Mouse (Mus musculus) limb, embryonic 15.5 days (tissue): ENCODE results near the gene Vps11. TPM values are rescaled to one million over a fixed set of nuclear protein-coding genes. Genes with fewer than 3 reads are reported as not detected.
"Not testable (repeated sequence)": the region's sequence is repeated elsewhere in the genome, so short reads cannot be mapped to it uniquely, and the experiment has no call there.

Source experiments
- ATAC-seq: fragments of 200-750 bp; cut with Nextera tagmentation; 2 replicates; pipeline ENCODE4 v1.8.0; 2017; ENCODE audit warnings: low read depth, moderate TSS enrichment; ENCODE audit not compliant: insufficient number of reproducible peaks, low FRiP score, low TSS enrichment
- H3K27ac ChIP-seq: fragments of 300-500 bp; sonication (generic); 2 replicates; pipeline ENCODE4 v1.5.1; 2015; ENCODE audit warnings: moderate library complexity, mild to moderate bottlenecking, inconsistent platforms
- H3K27me3 ChIP-seq: fragments of 300-500 bp; sonication (generic); 2 replicates; pipeline ENCODE4 v1.6.1; 2015; ENCODE audit warnings: inconsistent platforms
- H3K36me3 ChIP-seq: fragments of 300-500 bp; sonication (generic); 2 replicates; pipeline ENCODE4 v1.6.1; 2015; ENCODE audit warnings: inconsistent platforms
- H3K4me1 ChIP-seq: fragments of 300-500 bp; sonication (generic); 2 replicates; pipeline ENCODE4 v1.6.1; 2015; ENCODE audit warnings: inconsistent platforms
- H3K4me2 ChIP-seq: fragments of 300-500 bp; sonication (generic); 2 replicates; pipeline ENCODE4 v1.6.1; 2015; ENCODE audit warnings: mild to moderate bottlenecking, inconsistent platforms
- H3K4me3 ChIP-seq: fragments of 300-500 bp; sonication (generic); 2 replicates; pipeline ENCODE4 v1.5.1; 2015; ENCODE audit warnings: mild to moderate bottlenecking, inconsistent platforms
- H3K9ac ChIP-seq: fragments of 300-500 bp; sonication (generic); 2 replicates; pipeline ENCODE4 v1.6.1; 2015; ENCODE audit warnings: inconsistent platforms
- H3K9me3 ChIP-seq: fragments of 300-500 bp; sonication (generic); 2 replicates; pipeline ENCODE4 v1.6.1; 2016; ENCODE audit warnings: inconsistent platforms
- WGBS: fragments of 180-500 bp; shearing (Covaris S2); methylation state at CpG from one replicate; pipeline ENCODE4 v1.1.7; 2015; 5-methylcytosine and 5-hydroxymethylcytosine counted together
- polyA plus RNA-seq: library from polyadenylated mRNA; unstranded; fragments of >200 nt; fragmentation: Nextera tagmentation; extraction: Ambion mirVana; gene quantifications from 2 replicates; pipeline ENCODE4 v1.2.1, GENCODE M21; 2015

Gene Vps11
- polyA plus RNA-seq, 1 experiment from 2014 or later = 30.7 TPM

DNA sequence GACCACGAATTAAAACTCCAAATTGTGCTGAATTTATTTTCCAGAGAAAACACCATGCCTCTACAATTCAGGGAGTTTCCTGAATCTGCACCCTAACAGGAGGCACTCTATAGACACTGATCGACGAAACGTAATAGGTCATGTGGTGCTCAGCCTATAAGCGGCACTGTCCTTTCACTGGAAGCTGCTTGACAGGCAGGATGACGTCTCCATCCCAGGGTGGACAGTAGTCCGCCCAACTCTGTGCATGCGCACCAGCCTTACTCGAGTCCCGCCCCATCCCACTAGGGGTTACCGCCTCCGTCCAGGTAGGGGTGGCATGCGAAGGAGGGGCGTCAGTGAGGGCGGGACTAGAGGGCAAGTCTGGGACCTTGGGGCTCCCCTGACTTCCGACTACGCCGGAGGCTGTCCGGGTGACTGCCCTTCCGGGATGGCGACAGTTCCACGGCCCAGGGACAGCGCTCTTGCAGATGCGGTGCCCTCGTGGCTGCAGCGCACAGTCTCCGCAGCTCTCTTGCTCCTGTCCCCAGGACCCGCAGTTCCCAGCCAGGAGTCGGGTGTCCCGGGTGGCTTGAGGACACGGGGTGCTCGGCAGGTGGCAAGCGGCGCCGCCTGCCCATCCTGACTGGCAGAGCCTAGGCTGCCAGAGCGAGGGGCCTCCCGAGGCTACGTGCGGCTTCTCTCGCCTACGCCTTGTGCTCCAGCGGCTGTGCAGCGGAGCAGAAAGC, 35.4 kb upstream of the Vps11 start, which contains the start of gene Slc37a4:
Slc37a4 (plus strand) TSS at position 169 of the 728 bp plus-strand sequence.
- Histone ChIP-seq H3K27me3 (0 out of 2 replicates have a peak, but pooled peaks cover 3% of the 10 kb centered on the region), H3K4me1 (peaks cover 21% of the 10 kb centered on the region; the same call in 1 of the 2 replicates), H3K27ac (peak within 1 kb of the TSS; percentile 81), H3K4me2 (peak within 1 kb of the TSS; percentile 94), H3K9ac (peak within 1 kb of the TSS; percentile 75), H3K36me3 (peaks cover 31% of the 10 kb centered on the region), H3K4me3 (peak within 1 kb of the TSS; percentile 66), H3K9me3 (no peaks in the 10 kb centered on the region)
- ATAC-seq = peak; percentile 97
- under 1% methylated on average over 43 of the region's 43 CpGs for WGBS

DNA sequence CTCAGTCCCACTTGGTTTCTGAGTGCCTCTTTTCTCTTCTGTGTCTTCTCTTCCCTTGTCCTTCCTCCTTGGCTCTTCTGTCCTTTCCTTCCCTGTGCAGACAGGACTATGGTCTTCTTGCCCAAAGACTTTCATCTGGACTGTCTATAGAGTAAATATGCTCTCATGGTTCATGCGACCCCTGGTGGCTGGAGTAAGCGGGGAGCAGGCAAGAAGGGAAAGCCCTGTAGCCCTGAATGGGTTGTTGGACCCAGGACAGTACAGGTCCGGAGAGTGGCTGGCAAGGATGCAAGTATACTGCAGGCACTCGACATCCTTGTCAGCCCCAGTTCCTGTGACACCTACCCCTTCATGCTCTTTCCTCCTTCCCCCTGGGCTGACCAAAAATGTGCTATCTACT, 30.0 kb upstream of the Vps11 start:
- no peak overlapping the region for H3K27ac ChIP-seq
- H3K4me1 ChIP-seq = no peaks in the 10 kb centered on the region
- no peak for ATAC-seq
- H3K4me3 ChIP-seq = no peak overlapping the region
- H3K9ac ChIP-seq = no peak overlapping the region
- H3K27me3 ChIP-seq = no peaks in the 10 kb centered on the region
- H3K9me3 ChIP-seq = no peaks in the 10 kb centered on the region
- peaks cover 51% of the 10 kb centered on the region for H3K36me3 ChIP-seq
- H3K4me2 ChIP-seq = no peak overlapping the region
- WGBS = 44% methylated on average over 4 of the region's 4 CpGs

DNA sequence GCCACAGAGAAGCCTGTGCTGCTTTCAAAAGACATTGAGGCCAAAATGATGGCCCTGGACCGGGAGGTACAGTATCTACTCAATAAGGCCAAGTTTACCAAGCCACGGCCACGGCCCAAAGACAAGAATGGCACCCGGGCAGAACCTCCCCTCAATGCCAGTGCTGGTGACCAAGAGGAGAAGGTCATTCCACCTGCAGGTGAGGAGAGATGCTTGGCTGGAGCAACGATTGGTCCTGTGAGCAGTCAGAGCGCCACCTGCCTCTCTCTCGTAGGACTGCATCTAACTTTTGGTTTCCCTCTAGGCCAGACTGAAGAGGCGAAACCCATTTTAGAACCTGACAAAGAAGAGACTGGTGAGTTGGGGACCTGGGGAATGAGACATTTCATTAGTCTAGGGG, 27.8 kb upstream of the Vps11 start:
- Histone ChIP-seq H3K4me1 (no peaks in the 10 kb centered on the region), H3K9me3 (no peaks in the 10 kb centered on the region), H3K27me3 (no peaks in the 10 kb centered on the region), H3K36me3 (peaks cover 73% of the 10 kb centered on the region), H3K27ac (no peak overlapping the region), H3K9ac (no peak overlapping the region), H3K4me3 (no peak overlapping the region), H3K4me2 (no peak overlapping the region)
- 58% methylated on average over 8 of the region's 8 CpGs for WGBS
- ATAC-seq = no peak

DNA sequence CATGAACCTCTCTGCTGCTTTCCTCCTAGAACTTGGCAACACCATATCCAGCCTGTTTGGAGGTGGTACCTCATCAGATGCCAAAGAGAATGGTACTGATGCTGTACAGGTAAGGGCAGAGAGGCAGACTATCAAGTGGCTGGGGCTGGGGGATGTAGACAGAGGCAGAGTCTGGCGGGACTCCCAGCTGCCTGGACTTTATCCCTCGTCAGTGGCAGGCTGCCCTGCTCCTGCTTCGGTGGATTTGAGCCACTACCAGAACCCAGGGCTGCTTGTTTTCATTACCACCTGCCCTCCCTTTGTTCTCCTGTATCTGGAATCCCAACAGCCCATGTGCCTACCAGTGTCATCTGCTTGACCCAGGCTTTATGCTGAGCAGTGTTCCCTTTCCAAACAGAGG, 25.8 kb upstream of the Vps11 start:
- peaks cover 90% of the 10 kb centered on the region for H3K36me3 ChIP-seq
- H3K27me3 ChIP-seq = no peaks in the 10 kb centered on the region
- no peak overlapping the region for H3K9ac ChIP-seq
- H3K4me2 ChIP-seq = no peak overlapping the region
- no peak overlapping the region for H3K4me3 ChIP-seq
- no peak overlapping the region for H3K27ac ChIP-seq
- 79% methylated on average over 3 of the region's 3 CpGs for WGBS
- no peaks in the 10 kb centered on the region for H3K9me3 ChIP-seq
- no peaks in the 10 kb centered on the region for H3K4me1 ChIP-seq
- ATAC-seq = no peak

DNA sequence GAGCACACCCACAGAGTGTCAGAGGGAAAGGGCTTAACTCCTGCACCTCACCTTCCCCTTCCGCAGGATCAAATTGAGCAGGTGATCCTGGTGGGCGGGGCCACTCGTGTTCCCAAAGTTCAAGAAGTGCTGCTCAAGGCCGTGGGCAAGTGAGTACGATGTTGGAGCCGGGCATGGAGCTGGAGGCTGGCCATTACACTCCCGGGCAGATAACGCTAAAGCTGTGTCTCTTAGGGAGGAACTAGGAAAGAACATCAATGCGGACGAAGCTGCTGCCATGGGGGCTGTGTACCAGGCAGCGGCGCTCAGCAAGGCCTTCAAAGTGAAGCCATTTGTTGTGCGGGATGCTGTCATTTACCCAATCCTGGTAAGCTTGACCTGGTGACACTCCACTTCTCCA, 23.1 kb upstream of the Vps11 start:
- Histone ChIP-seq H3K27me3 (no peaks in the 10 kb centered on the region), H3K27ac (no peak overlapping the region), H3K4me1 (peaks cover 15% of the 10 kb centered on the region), H3K4me3 (no peak overlapping the region), H3K9me3 (no peaks in the 10 kb centered on the region), H3K36me3 (peaks cover 86% of the 10 kb centered on the region), H3K9ac (no peak overlapping the region), H3K4me2 (no peak overlapping the region)
- ATAC-seq = no peak
- 89% methylated on average over 13 of the region's 13 CpGs for WGBS

DNA sequence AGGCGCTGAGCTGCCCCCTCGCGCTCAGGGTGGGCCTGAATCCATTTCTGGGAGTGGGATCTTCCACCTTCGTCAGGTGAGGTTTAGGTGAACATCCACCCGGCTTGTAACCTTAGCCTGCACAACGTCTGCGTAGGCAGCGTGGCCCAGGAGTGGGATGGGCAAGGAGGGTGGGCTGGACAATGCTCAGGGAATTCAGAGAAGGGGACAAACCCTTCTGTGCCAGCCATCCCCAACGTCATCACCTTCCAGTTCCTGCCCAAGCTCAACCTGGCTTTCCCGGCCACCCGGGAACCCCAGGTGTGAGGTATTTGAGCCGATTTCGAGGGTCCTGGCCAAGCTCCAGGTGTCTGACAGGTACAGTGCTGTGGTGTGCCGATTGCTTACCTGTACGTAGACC, 18.4 kb upstream of the Vps11 start:
- Histone ChIP-seq H3K9ac (peak overlapping the region; percentile 83), H3K27ac (peak overlapping the region; percentile 87), H3K9me3 (no peaks in the 10 kb centered on the region), H3K36me3 (peaks cover 39% of the 10 kb centered on the region), H3K4me1 (peaks cover 15% of the 10 kb centered on the region), H3K27me3 (no peaks in the 10 kb centered on the region), H3K4me3 (peak overlapping the region; percentile 86), H3K4me2 (peak overlapping the region; percentile 89)
- WGBS = 6% methylated on average over 15 of the region's 15 CpGs
- no peak for ATAC-seq

DNA sequence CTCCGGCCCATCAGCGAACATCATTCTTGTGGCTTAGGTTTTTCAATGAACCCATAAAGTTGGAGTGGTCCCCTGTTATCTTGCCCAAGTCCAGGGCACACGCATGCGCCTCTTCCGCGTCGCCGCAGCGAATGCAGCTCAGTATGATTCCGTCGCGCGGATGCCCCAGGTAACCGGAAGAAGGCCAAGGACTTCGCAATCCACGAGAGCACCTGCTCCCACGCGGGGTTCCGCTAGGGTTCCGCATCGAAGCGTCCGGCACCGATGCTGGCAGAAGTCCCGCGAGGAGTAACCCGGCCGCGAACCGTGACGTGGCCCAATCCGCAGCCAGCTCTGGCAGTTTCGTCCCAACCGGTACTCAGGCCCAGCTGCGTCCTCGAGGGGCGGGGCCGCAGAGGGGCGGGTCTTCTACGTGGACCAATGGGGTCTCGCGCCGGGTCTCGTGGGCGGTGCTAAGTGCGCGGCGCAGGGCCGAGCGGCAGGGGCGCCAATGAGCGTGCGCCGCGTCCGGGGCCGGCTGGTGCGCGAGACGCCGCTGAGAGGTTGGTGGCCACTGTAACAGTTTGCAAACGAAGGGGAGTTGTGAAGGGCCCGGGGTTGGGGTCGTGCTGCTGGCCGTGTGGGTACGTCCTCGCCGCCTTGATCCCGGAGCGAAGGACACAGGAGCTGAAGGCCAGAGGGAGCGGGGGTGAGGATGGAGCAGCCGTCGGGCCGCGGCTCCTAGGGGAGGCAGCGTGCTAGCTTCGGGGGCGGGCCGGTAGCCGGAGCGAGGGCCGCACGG, 17.8 kb upstream of the Vps11 start, which contains the start of gene Hyou1:
Hyou1 (plus strand) TSS at position 437 of the 781 bp plus-strand sequence.
- Histone ChIP-seq H3K4me1 (peaks cover 15% of the 10 kb centered on the region), H3K27me3 (no peaks in the 10 kb centered on the region), H3K9ac (peak within 1 kb of the TSS; percentile 83), H3K4me2 (peak within 1 kb of the TSS; percentile 89), H3K27ac (peak within 1 kb of the TSS; percentile 87), H3K4me3 (peak within 1 kb of the TSS; percentile 86), H3K36me3 (peaks cover 33% of the 10 kb centered on the region), H3K9me3 (no peaks in the 10 kb centered on the region)
- peak; percentile 99 for ATAC-seq
- WGBS = under 1% methylated on average over 83 of the region's 83 CpGs

DNA sequence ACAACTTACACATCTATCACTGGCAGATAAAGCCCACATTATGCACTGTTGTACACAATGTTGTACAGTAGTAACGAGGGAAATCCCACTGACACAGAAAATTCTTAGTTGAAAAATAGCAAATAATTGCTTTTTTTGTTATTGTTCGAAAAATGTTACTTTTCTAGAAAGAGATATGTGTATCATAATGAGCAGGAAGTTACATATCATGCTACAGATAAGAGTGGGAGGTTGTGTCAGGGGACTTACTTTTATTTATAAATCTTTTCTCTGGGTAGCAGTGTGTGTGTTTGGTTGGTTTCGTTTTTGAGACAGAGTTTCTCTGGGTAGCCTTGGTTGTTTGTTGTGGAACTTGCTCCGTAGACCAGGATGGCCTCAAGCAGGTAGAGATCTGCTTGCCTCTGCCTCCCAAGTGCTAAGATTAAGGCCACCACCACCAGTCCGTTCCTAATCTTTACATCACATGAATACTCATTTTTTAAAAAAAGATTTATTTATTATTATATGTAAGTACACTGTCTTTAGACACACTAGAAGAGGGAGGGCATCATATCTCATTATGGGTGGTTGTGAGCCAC, 16.8 kb upstream of the Vps11 start:
- Histone ChIP-seq H3K4me2 (peak overlapping the region; percentile 53), H3K9ac (0 out of 2 replicates have a peak overlapping the region, but pooled peaks have one; percentile 83), H3K4me3 (peak overlapping the region; percentile 86), H3K36me3 (peaks cover 23% of the 10 kb centered on the region), H3K27ac (no peak overlapping the region), H3K9me3 (no peaks in the 10 kb centered on the region), H3K27me3 (no peaks in the 10 kb centered on the region), H3K4me1 (peaks cover 15% of the 10 kb centered on the region)
- no peak for ATAC-seq
- 88% methylated on average over 5 of the region's 5 CpGs for WGBS

DNA sequence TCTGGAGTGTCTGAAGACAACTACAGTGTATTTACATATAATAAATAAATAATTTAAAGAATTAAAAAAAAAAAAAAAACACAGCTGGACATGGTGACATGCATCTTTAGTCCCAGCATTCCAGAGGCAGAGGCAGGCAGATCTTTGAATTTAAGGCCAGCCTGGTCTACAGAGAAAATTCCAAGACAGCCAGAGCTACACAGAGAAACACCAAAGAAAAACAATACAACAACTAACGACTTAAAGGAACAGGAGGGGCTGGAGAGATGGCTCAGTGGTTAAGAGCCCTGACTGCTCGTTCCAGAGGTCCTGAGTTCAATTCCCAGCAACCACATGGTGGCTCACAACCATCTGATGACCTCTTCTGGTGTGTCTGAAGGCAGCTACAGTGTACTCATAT, 15.9 kb upstream of the Vps11 start:
- not testable (repeated sequence) for H3K9me3 ChIP-seq, H3K4me2 ChIP-seq, H3K27ac ChIP-seq, H3K9ac ChIP-seq, H3K4me3 ChIP-seq, ATAC-seq, H3K27me3 ChIP-seq
- WGBS = 82% methylated on average over 2 of the region's 2 CpGs
- peaks cover 15% of the 10 kb centered on the region for H3K4me1 ChIP-seq
- peaks cover 14% of the 10 kb centered on the region for H3K36me3 ChIP-seq

DNA sequence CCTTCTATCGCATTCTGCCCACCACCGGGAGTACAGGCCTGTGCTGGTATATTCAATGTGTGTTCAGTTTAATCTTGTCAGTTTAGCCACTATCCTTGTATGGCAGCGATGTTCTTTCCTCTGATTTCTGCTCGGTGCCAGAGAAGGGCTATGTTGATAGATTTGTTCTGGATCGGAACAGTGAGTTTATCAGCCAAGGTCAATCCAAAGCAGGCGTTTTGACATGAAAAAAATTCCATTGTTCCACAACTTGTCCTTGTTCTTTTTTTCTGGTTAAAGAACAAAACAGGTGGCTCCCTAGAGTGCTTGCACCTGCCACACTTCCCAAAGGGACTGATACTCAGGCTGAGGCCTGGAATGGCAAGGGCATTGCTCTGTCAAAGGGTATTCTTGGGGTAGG, 14.7 kb upstream of the Vps11 start:
- Histone ChIP-seq H3K9ac (no peak overlapping the region), H3K27me3 (no peaks in the 10 kb centered on the region), H3K27ac (no peak overlapping the region), H3K4me3 (no peak overlapping the region), H3K4me1 (peaks cover 15% of the 10 kb centered on the region), H3K36me3 (peaks cover 2% of the 10 kb centered on the region), H3K4me2 (no peak overlapping the region), H3K9me3 (no peaks in the 10 kb centered on the region)
- no peak for ATAC-seq
- WGBS = 88% methylated on average over 6 of the region's 6 CpGs

DNA sequence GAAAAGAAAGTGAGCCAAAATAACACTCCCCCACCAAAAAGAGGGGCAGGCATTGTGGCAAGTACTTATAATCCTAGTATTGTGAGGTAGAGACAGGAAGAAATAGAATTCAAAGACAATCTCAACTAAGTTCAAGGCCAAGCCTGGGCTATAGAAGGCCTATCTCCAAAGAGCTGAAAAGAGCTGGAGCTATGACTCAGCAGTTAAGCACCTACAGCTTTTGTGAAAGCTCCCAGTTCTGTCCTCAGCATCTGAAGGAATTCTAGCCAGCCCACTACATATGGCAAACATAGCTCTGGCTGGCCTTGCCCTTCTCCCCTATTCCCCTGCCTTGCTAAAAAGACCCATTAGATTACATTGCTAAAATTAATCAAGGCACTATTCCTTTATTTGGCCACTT, 11.9 kb upstream of the Vps11 start:
- Histone ChIP-seq H3K27me3 (no peaks in the 10 kb centered on the region), H3K4me2 (no peak overlapping the region), H3K27ac (no peak overlapping the region), H3K4me1 (no peaks in the 10 kb centered on the region), H3K9me3 (no peaks in the 10 kb centered on the region), H3K36me3 (no peaks in the 10 kb centered on the region), H3K4me3 (no peak overlapping the region), H3K9ac (no peak overlapping the region)
- ATAC-seq = no peak

DNA sequence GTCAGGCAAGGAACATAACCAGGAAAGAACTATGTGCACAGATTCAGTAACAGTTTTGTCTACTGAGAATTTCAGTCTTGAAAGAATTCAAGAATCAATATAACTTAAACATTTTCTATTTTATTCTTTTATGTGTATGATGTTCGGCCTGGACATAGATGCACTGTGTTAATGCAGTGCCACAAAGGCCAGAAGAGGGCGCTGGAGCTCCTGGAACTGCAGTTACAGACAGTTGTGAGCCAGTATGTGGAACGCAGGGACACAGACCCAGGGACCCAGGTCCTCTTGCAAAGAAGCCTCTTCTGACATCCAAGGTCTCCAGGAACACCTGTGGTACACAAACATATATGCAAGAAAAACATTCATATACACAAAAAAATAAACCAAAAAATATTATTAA, 3.0 kb upstream of the Vps11 start:
- Histone ChIP-seq H3K27ac (no peak overlapping the region), H3K4me3 (no peak overlapping the region), H3K4me1 (peaks cover 10% of the 10 kb centered on the region), H3K36me3 (peaks cover 6% of the 10 kb centered on the region), H3K4me2 (no peak overlapping the region), H3K27me3 (no peaks in the 10 kb centered on the region), H3K9me3 (no peaks in the 10 kb centered on the region), H3K9ac (no peak overlapping the region)
- no peak for ATAC-seq
- 59% methylated on average over 3 of the region's 3 CpGs for WGBS
